Mouse (Mus musculus): ENCODE measurements at regions not wholly inside any gene's neighbourhood (a gene's known extent, or its start where the extent isn't known, plus 50 kb on each side); places are given as distances from the start of the nearest gene placed in this dataset.

DNA sequence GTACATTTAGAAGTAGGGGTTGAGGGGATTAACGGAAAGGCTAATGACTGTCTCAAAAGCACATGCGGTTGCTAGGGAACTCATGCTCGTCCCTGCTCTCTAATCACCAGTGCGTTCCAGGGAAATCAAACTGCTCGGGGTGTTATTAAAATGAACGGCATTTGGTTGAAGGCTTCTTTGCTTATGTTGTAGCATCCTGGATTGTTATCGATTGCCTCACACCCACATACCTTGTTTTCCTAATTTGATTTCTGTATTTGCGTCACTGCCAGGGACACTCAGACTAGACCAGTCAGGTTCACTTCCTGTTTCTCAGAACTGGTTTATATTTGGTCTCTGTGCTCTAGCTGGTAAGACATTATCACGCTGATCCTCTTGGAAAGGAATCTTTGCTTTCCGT lies 177.0 kb upstream of the Mkln1 start:
- no peak for TF ChIP-seq CTCF (conservative IDR thresholded peaks at IDR 0.05; ENCODE audit: insufficient read depth, insufficient read length, low read depth, low read length)
- no peak for TF ChIP-seq POLR2A (IDR thresholded peaks at IDR 0.05; ENCODE audit: low read depth, low read length)

Measured in kidney, adult 2 months (tissue).